Mouse (Mus musculus) limb, embryonic 14.5 days (tissue): Measurements from ENCODE around the gene 4930578G10Rik. TPM values are rescaled to one million over a fixed set of nuclear protein-coding genes. Genes with fewer than 3 reads are reported as not detected.

ENCODE experiments used
- ATAC-seq: fragments of 200-750 bp; cut with Nextera tagmentation; 2 replicates; pipeline ENCODE4 v1.8.0; 2017; ENCODE audit warnings: low read depth, moderate number of reproducible peaks, moderate TSS enrichment; ENCODE audit not compliant: low FRiP score
- DNase-seq: peaks from one replicate; pipeline ENCODE4 v3.0.0-alpha.2; 2015; ENCODE audit warnings: low spot score
- H3K27ac ChIP-seq: fragments of 300-500 bp; sonication (generic); replicated peaks from 2 replicates; pipeline ENCODE4 v1.5.1; 2014; ENCODE audit warnings: low read depth, mild to moderate bottlenecking, low read length, moderate library complexity, mixed read lengths
- H3K27me3 ChIP-seq: fragments of 300-500 bp; sonication (generic); 2 replicates; pipeline ENCODE4 v1.6.1; 2014; ENCODE audit warnings: low read length, mixed read lengths; ENCODE audit not compliant: control insufficient read depth, insufficient read depth
- H3K36me3 ChIP-seq: fragments of 300-500 bp; sonication (generic); 2 replicates; pipeline ENCODE4 v1.6.1; 2014; ENCODE audit warnings: mild to moderate bottlenecking, low read length, moderate library complexity, mixed read lengths; ENCODE audit not compliant: control insufficient read depth, insufficient read depth
- H3K4me1 ChIP-seq: fragments of 300-500 bp; sonication (generic); 2 replicates; pipeline ENCODE4 v1.6.1; 2014; ENCODE audit warnings: antibody characterized with exemption, low read length, mixed read lengths; ENCODE audit not compliant: control insufficient read depth, insufficient read depth
- H3K4me2 ChIP-seq: fragments of 300-500 bp; sonication (generic); replicated peaks from 2 replicates; pipeline ENCODE4 v1.6.1; 2014; ENCODE audit warnings: low read depth, mild to moderate bottlenecking, low read length, moderate library complexity; ENCODE audit not compliant: severe bottlenecking
- H3K4me3 ChIP-seq: fragments of 300-500 bp; sonication (generic); replicated peaks from 2 replicates; pipeline ENCODE4 v1.5.1; 2014; ENCODE audit warnings: low read length
- H3K9ac ChIP-seq: fragments of 300-500 bp; sonication (generic); 2 replicates; pipeline ENCODE4 v1.6.1; 2014; ENCODE audit warnings: mild to moderate bottlenecking, low read depth, low read length, moderate library complexity; ENCODE audit not compliant: severe bottlenecking
- H3K9me3 ChIP-seq: fragments of 300-500 bp; sonication (generic); 2 replicates; pipeline ENCODE4 v1.6.1; 2016; ENCODE audit warnings: low read length; ENCODE audit not compliant: control insufficient read depth
- POLR2A ChIP-seq: fragments of 200-500 bp; IDR thresholded peaks from 2 replicates; pipeline ENCODE4 v1.8.0; 2012; ENCODE audit warnings: inconsistent platforms, mild to moderate bottlenecking, moderate library complexity, borderline replicate concordance; ENCODE audit not compliant: insufficient read depth, insufficient read length; ENCODE audit errors: extremely low read depth
- WGBS: fragments of 180-500 bp; shearing (Covaris S2); extraction: QIAGEN DNeasy Blood & Tissue Kit; methylation state at CpG from one replicate; pipeline ENCODE4 v1.1.7; 2014; 5-methylcytosine and 5-hydroxymethylcytosine counted together
- polyA plus RNA-seq, 2 experiments: library from polyadenylated mRNA; depleted of rRNA in 1 of 2; stranded (reverse) in 1 of 2; unstranded in 1 of 2; fragments of >200 nt; fragmentation: Nextera tagmentation in 1 of 2; extraction: Ambion mirVana in 1 of 2; gene quantifications; 2 replicates each; pipeline versions ENCODE4 v1.2.1 to v1.2.3; 2012 to 2014

Gene 4930578G10Rik
- polyA plus RNA-seq, 2 experiments: 0.11 to 0.33 TPM

- Histone ChIP-seq H3K36me3 (no peaks in the 10 kb centered on the region), H3K4me2 (no peak overlapping the region), H3K4me1 (no peaks in the 10 kb centered on the region), H3K9ac (no peak overlapping the region), H3K27me3 (no peaks in the 10 kb centered on the region), H3K9me3 (no peaks in the 10 kb centered on the region), H3K4me3 (no peak overlapping the region), H3K27ac (no peak overlapping the region)
- 93% methylated on average over 6 of the region's 6 CpGs for WGBS
- ATAC-seq (no peak), DNase-seq (no peak)
- no peak for TF ChIP-seq POLR2A
These were observed 153.5 kb downstream of the 4930578G10Rik start for GRCm38 (mm10) chr4:42888806-42889205.

GRCm38 (mm10) chr4:42891176-42891575, 155.8 kb downstream of the 4930578G10Rik start:
- Histone ChIP-seq H3K4me3 (no peak overlapping the region), H3K27me3 (no peaks in the 10 kb centered on the region), H3K4me1 (no peaks in the 10 kb centered on the region), H3K36me3 (no peaks in the 10 kb centered on the region), H3K4me2 (no peak overlapping the region), H3K9me3 (no peaks in the 10 kb centered on the region), H3K27ac (no peak overlapping the region), H3K9ac (no peak overlapping the region)
- no peak for TF ChIP-seq POLR2A
- 59% methylated on average over 7 of the region's 7 CpGs for whole genome bisulfite sequencing
- ATAC-seq (no peak), DNase-seq (no peak)

- no peak overlapping the region for H3K4me3 ChIP-seq
- WGBS: 76% methylated on average over 7 of the region's 7 CpGs
- ATAC-seq: no peak
- no peaks in the 10 kb centered on the region for H3K27me3 ChIP-seq
- H3K36me3 ChIP-seq: no peaks in the 10 kb centered on the region
- no peaks in the 10 kb centered on the region for H3K4me1 ChIP-seq
- no peak for DNase-seq
- H3K9ac ChIP-seq: no peak overlapping the region
- no peak overlapping the region for H3K4me2 ChIP-seq
- H3K27ac ChIP-seq: no peak overlapping the region
- TF ChIP-seq POLR2A: no peak
- no peaks in the 10 kb centered on the region for H3K9me3 ChIP-seq
These were observed 159.8 kb downstream of the 4930578G10Rik start for GRCm38 (mm10) chr4:42895118-42895517.

Other genes starting within 250 kb of the 4930578G10Rik start
- gene Fam205a2, start 207.4 kb upstream of the 4930578G10Rik start, polyA plus RNA-seq (2012; rRNA removed): 0.09 TPM in 1 of 2 replicates, not detected in the other
- gene Fam205a2, start 207.4 kb upstream of the 4930578G10Rik start, polyA plus RNA-seq (2014; fragmentation: Nextera tagmentation; extraction: Ambion mirVana): not detected in 2 replicates
- 0.57 TPM in 1 of 2 replicates, not detected in the other for gene Gm10591, start 123.3 kb upstream of the 4930578G10Rik start, polyA plus RNA-seq (2012; rRNA removed)
- 1.4 TPM in 1 of 2 replicates, not detected in the other for gene Gm10591, start 123.3 kb upstream of the 4930578G10Rik start, polyA plus RNA-seq (2014; fragmentation: Nextera tagmentation; extraction: Ambion mirVana)
- gene Gm2564, start 105.8 kb upstream of the 4930578G10Rik start, polyA plus RNA-seq (2012; rRNA removed): 0.16 and 0.36 TPM in 2 replicates
- 0.37 TPM in 1 of 2 replicates, not detected in the other for gene Gm2564, start 105.8 kb upstream of the 4930578G10Rik start, polyA plus RNA-seq (2014; fragmentation: Nextera tagmentation; extraction: Ambion mirVana)
- gene Ccl27b, start 80.3 kb upstream of the 4930578G10Rik start, polyA plus RNA-seq (2012; rRNA removed): 0.59 TPM in 1 of 2 replicates, not detected in the other
- not detected in 2 replicates for gene Ccl27b, start 80.3 kb upstream of the 4930578G10Rik start, polyA plus RNA-seq (2014; fragmentation: Nextera tagmentation; extraction: Ambion mirVana)
- 0.10 and 0.23 TPM in 2 replicates for gene Il11ra2, start 73.7 kb upstream of the 4930578G10Rik start, polyA plus RNA-seq (2012; rRNA removed)
- 0.19 TPM in 1 of 2 replicates, not detected in the other for gene Il11ra2, start 73.7 kb upstream of the 4930578G10Rik start, polyA plus RNA-seq (2014; fragmentation: Nextera tagmentation; extraction: Ambion mirVana)
- not detected in 2 replicates for gene Ccl19, start 21.0 kb downstream of the 4930578G10Rik start, polyA plus RNA-seq (2012; rRNA removed)
- gene Ccl19, start 21.0 kb downstream of the 4930578G10Rik start, polyA plus RNA-seq (2014; fragmentation: Nextera tagmentation; extraction: Ambion mirVana): not detected in 2 replicates
- gene Ccl21a, start 38.4 kb downstream of the 4930578G10Rik start, polyA plus RNA-seq (2012; rRNA removed): 28.7 and 29.5 TPM in 2 replicates
- 60.6 and 72.6 TPM in 2 replicates for gene Ccl21a, start 38.4 kb downstream of the 4930578G10Rik start, polyA plus RNA-seq (2014; fragmentation: Nextera tagmentation; extraction: Ambion mirVana)
- not detected in 2 replicates for gene Fam205a1, start 118.3 kb downstream of the 4930578G10Rik start, polyA plus RNA-seq (2012; rRNA removed)
- gene Fam205a1, start 118.3 kb downstream of the 4930578G10Rik start, polyA plus RNA-seq (2014; fragmentation: Nextera tagmentation; extraction: Ambion mirVana): 0.06 TPM in 2 replicates
- gene Gm12394, start 121.2 kb downstream of the 4930578G10Rik start, polyA plus RNA-seq (2012; rRNA removed): 0.01 TPM in 1 of 2 replicates, not detected in the other
- gene Gm12394, start 121.2 kb downstream of the 4930578G10Rik start, polyA plus RNA-seq (2014; fragmentation: Nextera tagmentation; extraction: Ambion mirVana): 0.21 and 0.23 TPM in 2 replicates
- gene Fam205c, start 138.7 kb downstream of the 4930578G10Rik start, polyA plus RNA-seq (2012; rRNA removed): not detected in 2 replicates
- 0.55 TPM in 1 of 2 replicates, not detected in the other for gene Fam205c, start 138.7 kb downstream of the 4930578G10Rik start, polyA plus RNA-seq (2014; fragmentation: Nextera tagmentation; extraction: Ambion mirVana)
- gene Phf24, start 181.1 kb downstream of the 4930578G10Rik start, polyA plus RNA-seq (2012; rRNA removed): 2.4 and 2.7 TPM in 2 replicates
- 1.1 and 1.2 TPM in 2 replicates for gene Phf24, start 181.1 kb downstream of the 4930578G10Rik start, polyA plus RNA-seq (2014; fragmentation: Nextera tagmentation; extraction: Ambion mirVana)
- 16.9 and 17.4 TPM in 2 replicates for gene Dnajb5, start 214.3 kb downstream of the 4930578G10Rik start, polyA plus RNA-seq (2012; rRNA removed)
- 7.4 and 7.6 TPM in 2 replicates for gene Dnajb5, start 214.3 kb downstream of the 4930578G10Rik start, polyA plus RNA-seq (2014; fragmentation: Nextera tagmentation; extraction: Ambion mirVana)
- not detected in 2 replicates for gene 1700022I11Rik, start 234.1 kb downstream of the 4930578G10Rik start, polyA plus RNA-seq (2012; rRNA removed)
- gene 1700022I11Rik, start 234.1 kb downstream of the 4930578G10Rik start, polyA plus RNA-seq (2014; fragmentation: Nextera tagmentation; extraction: Ambion mirVana): 0.45 and 0.48 TPM in 2 replicates